In the genomic region with DNA sequence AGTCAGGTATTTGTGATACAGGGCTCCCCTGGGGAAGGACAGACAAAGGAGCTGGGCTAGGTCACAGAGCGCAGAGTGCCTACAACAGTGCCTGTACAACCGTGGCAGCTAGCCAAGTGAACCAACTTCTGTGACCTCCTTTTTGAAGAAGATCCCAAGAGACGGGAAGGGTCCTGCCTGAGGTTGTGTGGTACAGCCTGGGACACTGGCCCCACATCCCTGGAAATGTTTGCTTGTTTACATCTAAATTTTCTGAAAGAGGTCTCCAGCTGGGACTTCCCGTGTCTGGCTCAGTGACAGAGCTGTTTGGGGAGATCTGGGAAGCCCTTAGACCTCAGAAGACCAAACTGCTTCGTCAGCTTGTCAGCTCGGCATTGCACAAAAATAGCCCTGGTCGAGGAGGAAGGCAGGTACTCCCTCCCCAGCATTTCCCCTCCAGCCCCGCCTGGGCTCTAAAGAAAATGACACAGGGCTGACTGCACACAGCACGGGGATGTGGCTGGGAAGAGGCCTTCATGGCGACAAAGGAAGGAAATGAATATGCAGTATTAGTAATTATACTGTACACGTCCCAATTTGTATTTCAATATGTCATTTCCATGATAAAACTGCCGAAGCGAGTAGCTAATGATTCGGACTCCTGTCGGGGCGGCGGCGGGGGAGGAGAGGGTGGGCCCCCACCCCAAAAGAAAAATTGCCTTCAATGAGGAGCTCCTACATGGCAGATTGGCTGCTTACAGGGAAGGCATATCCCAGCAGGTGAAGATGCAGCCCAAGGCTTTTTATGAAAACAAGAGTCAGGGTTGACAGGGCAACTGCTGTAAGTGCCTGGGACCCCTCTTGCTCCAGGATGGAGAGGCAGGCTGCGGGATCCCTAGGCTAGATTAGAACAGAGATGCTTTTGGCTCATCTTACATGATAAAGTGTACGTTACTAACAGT, we compare ENCODE assay signal across 9 mouse cellular contexts. TPM values are rescaled to one million over a fixed set of nuclear protein-coding genes. Genes with fewer than 3 reads are reported as not detected.
A peak's percentile ranks its signal among the peaks of the same experiment; 100 is the strongest.
DNase-seq lines count a peak whose midpoint lies in the region; ATAC-seq and TF ChIP-seq lines count a peak whose summit lies in the region.
"Had no signal": no experiment of that assay in that cellular context is flagged by ENCODE, and none has a peak within 500 bp of the region (broad histone marks: within the 10 kb centered on the region; RNA-seq: fewer than 3 reads in every experiment).

No protein-coding gene starts in this region.

- H3K4me2 ChIP-seq in forebrain, embryonic 16.5 days (ENCODE audit: low read length) = peak overlapping the region; percentile 20
- peak overlapping the region; percentile 32 for H3K4me2 ChIP-seq in hindbrain, embryonic 15.5 days

- no peaks in the 10 kb centered on the region for H3K9me3 ChIP-seq in ES-E14 (ENCODE audit: control insufficient read depth, insufficient read depth, low read depth, low read length)
- H3K9me3 ChIP-seq in forebrain, embryonic 16.5 days (ENCODE audit: control insufficient read depth, low read length) = no peaks in the 10 kb centered on the region
- no peaks in the 10 kb centered on the region for H3K9me3 ChIP-seq in hindbrain, embryonic 15.5 days

- H3K27ac ChIP-seq in ES-E14 (ENCODE audit: insufficient read depth, low read depth, low read length, poor library complexity, severe bottlenecking) = no peak overlapping the region
- H3K27ac ChIP-seq in forebrain, embryonic 16.5 days (ENCODE audit: low read length) = peak overlapping the region; percentile 67
- peak overlapping the region; percentile 58 for H3K27ac ChIP-seq in hindbrain, embryonic 15.5 days (replicated peaks)

- H3K36me3 ChIP-seq in ES-E14 (ENCODE audit: control insufficient read depth, insufficient read depth, low read length, poor library complexity, severe bottlenecking) = no peaks in the 10 kb centered on the region
- no peaks in the 10 kb centered on the region for H3K36me3 ChIP-seq in forebrain, embryonic 16.5 days (ENCODE audit: control insufficient read depth, insufficient read depth)
- no peaks in the 10 kb centered on the region for H3K36me3 ChIP-seq in hindbrain, embryonic 15.5 days

- H3K4me3 ChIP-seq in ES-E14 (ENCODE audit: insufficient read depth in 1 of 2, low read depth in 1 of 2, low read length in 2 of 2, poor library complexity in 1 of 2, severe bottlenecking in 1 of 2) = peak overlapping the region in 1 of 2 experiments; percentile 1; a peak in 2 of 4 replicates
- no peak overlapping the region for H3K4me3 ChIP-seq in forebrain, embryonic 16.5 days (replicated peaks; ENCODE audit: low read length)
- H3K4me3 ChIP-seq in hindbrain, embryonic 15.5 days = no peak overlapping the region

- 11% methylated on average over 20 of the region's 20 CpGs for WGBS in forebrain, embryonic 16.5 days
- WGBS in hindbrain, embryonic 15.5 days = 20% methylated on average over 20 of the region's 20 CpGs

- in situ Hi-C loops in ES-E14 (cut with MboI; ENCODE audit: low sequenced_read_pairs in 2 of 2, unreplicated experiment in 2 of 2) = no loop called here

- ATAC-seq in forebrain, embryonic 16.5 days = peak; percentile 95
- peak; percentile 54; the same call in 1 of the 2 replicates for ATAC-seq in hindbrain, embryonic 15.5 days (ENCODE audit: low FRiP score, low read depth)
- peak; percentile 97 for ATAC-seq in megakaryocyte, adult 5-6 weeks (ENCODE audit: poor library complexity, severe bottlenecking)

- H3K9ac ChIP-seq in ES-E14 (ENCODE audit: insufficient read depth, low read depth, low read length, poor library complexity, severe bottlenecking) = peak overlapping the region; percentile 3; the same call in 1 of the 2 replicates
- H3K9ac ChIP-seq in forebrain, embryonic 16.5 days (replicated peaks; ENCODE audit: low read depth, low read length) = 0 out of 2 replicates have a peak overlapping the region, but pooled peaks have one; percentile 7
- H3K9ac ChIP-seq in hindbrain, embryonic 15.5 days = no peak overlapping the region

- no peaks in the 10 kb centered on the region for H3K27me3 ChIP-seq in forebrain, embryonic 16.5 days (replicated peaks; ENCODE audit: control insufficient read depth, insufficient read depth, low read length)
- no peaks in the 10 kb centered on the region for H3K27me3 ChIP-seq in hindbrain, embryonic 15.5 days
- H3K27me3 ChIP-seq: CH12.LX had no signal

- peaks cover 4 to 13% of the 10 kb centered on the region in 2 experiments; a peak in 2 of 4 replicates for H3K4me1 ChIP-seq in ES-E14 (ENCODE audit: control insufficient read depth in 2 of 2, insufficient read depth in 2 of 2, low read length in 2 of 2, poor library complexity in 1 of 2)
- peaks cover 9% of the 10 kb centered on the region for H3K4me1 ChIP-seq in forebrain, embryonic 16.5 days (replicated peaks; ENCODE audit: control insufficient read depth, insufficient read depth, low read length)
- peaks cover 12% of the 10 kb centered on the region for H3K4me1 ChIP-seq in hindbrain, embryonic 15.5 days (replicated peaks)

- DNase-seq in cerebellum, adult 9-10 months = peak; percentile 33
- no peak for DNase-seq in cerebellum, adult 11 months
- DNase-seq in ES-E14 (ENCODE audit: low read depth, low spot score) = no peak
- DNase-seq in urinary bladder, postnatal 14 days (ENCODE audit: low spot score) = no peak
- DNase-seq in MN1 (ENCODE audit: low spot score) = no peak

TF ChIP-seq in ES-E14, 5 proteins besides CTCF, POLR2A, EP300 and RAD21:
- no peak for TF ChIP-seq MAFK (IDR thresholded peaks at IDR 0.05; ENCODE audit: insufficient read depth, low read depth, low read length)
- TF ChIP-seq CHD2 (IDR thresholded peaks at IDR 0.05; ENCODE audit: low read depth, low read length) = no peak
- TF ChIP-seq ZC3H11A (IDR thresholded peaks at IDR 0.05; ENCODE audit: borderline replicate concordance, low read depth, low read length) = no peak
- TF ChIP-seq ZNF384 (IDR thresholded peaks at IDR 0.05; ENCODE audit: low read depth, low read length) = no peak
- no peak for TF ChIP-seq HCFC1 (IDR thresholded peaks at IDR 0.05; ENCODE audit: borderline replicate concordance, insufficient read depth, low read length)

RNA-seq across cellular contexts. Expression of gene Mxi1, which starts 25.8 kb away (rescaled TPM):
- 20.1 and 28.5 TPM in 2 replicates for total RNA-seq in ES-E14 (2012; rRNA removed)
- polyA plus RNA-seq in forebrain, embryonic 16.5 days (2015; fragmentation: Nextera tagmentation; extraction: Ambion mirVana) = 46.7 and 61.4 TPM in 2 replicates
- 48.7 and 52.7 TPM in 2 replicates for polyA plus RNA-seq in hindbrain, embryonic 15.5 days (2015; fragmentation: Nextera tagmentation; extraction: Ambion mirVana)
- 42.1 and 42.8 TPM in 2 replicates for total RNA-seq in megakaryocyte, adult 5-6 weeks (2015)
- 74.0 and 91.1 TPM in 2 replicates for total RNA-seq in megakaryocyte, adult 5-6 weeks (2017)
